Mouse (Mus musculus): ENCODE data around the gene Preb.

The Preb gene

DNA sequence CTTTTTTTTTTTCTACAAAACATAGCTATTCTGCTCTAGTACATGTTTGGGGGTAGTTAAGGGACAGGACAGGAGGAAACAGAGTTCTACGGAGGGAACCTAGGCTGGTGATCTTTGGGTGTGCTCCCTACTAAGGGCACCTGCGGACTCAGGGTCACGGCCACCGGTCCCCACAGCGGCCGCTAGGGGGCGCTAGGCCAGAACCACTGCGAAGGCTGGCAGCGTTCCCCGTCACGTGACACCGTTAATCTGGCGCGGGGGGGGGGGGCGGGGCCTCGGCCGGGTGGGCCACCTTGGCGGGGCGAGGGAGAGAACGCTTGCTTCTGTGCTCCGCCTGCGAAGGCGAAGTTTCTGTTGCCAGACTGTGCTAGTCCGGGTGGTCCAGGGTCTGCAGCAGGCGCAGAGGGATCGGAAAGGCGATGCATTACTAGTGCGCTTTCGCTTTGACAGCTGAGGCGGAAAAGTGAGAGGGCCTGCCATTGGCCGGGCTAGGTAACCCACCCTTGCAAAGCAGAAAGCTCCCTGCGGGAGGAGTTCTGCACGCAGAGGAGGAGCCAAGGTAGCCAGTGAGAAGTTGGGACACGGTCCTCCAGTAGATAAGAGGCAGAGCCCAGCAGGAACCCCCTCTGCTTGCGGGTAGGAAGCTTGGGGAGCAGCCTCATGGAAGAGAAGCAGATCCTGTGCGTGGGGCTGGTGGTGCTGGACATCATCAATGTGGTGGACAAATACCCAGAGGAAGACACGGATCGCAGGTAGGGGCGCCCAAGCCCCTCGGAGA lies 38.7 kb downstream of the Preb start, which contains the start of gene Khk:
Khk (plus strand) TSS at position 176 of the 778 bp plus-strand sequence.
- peak; percentile 88 for DNase-seq (ENCODE audit: inconsistent ontology term)

DNA sequence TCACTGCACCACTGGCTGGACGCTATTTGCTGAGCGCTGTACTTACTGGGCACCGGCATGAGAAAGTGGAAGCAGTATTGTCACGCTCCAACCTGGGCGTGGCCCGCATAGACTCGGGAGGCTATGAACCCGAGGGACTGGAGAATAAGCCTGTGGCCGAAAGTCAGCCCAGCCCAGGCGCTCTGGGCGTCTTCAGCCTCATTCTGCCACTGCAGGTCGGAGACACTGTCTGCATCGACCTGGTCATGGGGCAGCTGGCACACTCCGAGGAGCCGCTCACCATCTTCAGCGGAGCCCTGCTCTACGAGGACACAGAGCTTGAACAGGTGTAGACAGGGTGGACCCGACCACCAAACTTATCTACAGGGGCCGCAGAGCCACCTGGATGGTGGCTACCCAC lies 39.5 kb downstream of the Preb start:
- DNase-seq (ENCODE audit: inconsistent ontology term) = no peak

DNA sequence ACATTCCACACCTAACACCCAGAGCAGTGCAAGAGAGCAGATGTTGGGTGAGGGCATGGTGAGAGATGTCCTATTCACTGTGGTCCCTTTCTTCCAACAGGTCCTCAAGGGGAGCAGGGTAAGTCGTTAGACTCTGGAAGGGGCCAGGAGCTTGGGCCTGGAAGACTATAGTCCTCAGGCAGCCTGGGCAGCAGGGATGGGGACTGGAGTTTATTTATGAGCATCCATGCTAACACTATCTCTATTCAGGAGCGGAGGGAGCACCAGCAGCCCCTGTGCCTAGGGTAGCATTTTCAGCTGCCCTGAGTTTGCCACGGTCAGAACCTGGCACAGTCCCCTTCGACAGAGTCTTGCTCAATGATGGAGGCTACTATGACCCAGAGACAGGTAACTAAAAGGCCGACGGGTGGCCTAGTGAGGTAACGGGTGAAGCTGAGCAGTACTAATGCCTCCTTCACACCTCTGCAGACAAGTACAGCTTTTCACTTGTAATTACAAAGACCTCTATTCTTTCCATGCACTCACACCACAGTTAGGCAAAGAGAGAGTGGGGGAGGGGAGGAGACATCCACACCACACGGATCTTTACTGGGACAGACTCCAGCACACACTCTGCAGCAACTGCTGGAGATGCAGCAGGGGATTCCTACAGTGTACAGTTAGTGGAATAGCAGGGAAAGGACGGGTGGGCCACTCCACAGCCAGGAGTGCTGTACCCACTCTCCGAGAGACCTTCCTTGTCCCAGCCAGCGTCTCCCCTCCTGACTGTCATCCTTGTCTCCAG lies 40.1 kb downstream of the Preb start:
- DNase-seq (ENCODE audit: inconsistent ontology term) = no peak

DNA sequence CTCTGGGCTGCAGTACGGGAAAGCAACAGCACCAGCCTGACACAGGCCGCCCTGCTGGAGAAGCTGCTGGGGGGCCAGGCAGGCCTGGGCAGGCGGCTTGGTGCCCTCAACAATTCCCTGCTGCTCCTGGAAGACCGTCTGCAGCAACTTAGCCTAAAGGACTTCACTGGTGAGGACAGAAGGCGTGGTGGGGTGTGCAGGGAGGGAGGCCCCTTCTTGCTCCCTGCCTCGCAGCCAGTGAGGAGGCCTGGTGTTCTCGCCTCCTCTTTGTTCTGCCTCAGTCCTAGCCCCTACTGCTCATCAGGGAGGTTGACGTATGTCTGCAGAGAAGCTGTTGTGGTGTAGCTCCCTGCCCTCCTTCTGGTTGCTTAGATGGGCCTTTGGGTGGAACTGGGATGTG lies 41.5 kb downstream of the Preb start:
- DNase-seq (ENCODE audit: inconsistent ontology term) = no peak

DNA sequence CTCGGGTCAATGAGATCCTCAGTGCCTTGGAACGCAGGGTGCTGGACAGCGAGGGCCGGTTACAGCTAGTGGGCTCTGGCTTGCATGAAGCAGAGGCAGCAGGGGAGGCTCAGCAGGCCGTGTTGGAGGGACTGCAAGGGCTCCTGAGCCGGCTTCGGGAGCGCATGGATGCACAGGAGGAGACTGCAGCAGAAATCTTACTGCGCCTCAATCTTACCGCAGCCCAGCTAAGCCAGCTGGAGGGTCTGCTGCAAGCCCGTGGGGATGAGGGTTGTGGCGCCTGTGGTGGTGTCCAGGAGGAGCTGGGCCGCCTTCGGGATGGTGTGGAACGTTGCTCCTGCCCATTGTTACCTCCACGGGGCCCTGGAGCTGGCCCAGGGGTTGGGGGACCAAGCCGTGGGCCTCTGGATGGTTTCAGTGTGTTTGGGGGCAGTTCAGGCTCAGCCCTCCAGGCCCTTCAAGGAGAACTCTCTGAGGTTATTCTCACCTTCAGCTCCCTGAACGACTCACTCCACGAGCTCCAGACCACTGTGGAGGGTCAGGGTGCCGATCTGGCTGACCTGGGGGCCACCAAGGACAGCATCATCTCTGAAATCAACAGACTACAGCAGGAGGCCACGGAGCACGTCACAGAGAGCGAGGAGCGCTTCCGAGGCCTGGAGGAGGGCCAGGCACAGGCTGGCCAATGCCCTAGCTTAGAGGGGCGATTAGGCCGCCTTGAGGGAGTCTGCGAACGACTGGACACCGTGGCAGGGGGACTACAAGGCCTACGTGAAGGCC lies 42.1 kb downstream of the Preb start:
- no peak for DNase-seq (ENCODE audit: inconsistent ontology term)

DNA sequence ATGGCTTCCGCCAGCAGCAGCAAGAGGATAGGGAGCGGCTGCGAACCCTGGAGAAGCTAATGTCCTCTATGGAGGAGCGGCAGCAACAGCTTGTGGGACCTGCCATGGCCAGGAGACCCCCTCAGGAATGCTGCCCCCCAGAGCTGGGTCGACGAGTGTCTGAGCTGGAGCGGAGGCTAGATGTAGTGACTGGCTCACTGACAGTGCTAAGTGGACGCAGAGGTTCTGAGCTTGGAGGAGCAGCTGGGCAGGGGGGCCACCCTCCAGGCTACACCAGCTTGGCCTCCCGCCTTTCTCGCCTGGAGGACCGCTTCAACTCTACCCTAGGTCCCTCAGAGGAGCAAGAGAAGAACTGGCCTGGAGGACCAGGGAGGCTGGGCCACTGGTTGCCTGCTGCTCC lies 42.8 kb downstream of the Preb start:
- no peak for DNase-seq (ENCODE audit: inconsistent ontology term)

DNA sequence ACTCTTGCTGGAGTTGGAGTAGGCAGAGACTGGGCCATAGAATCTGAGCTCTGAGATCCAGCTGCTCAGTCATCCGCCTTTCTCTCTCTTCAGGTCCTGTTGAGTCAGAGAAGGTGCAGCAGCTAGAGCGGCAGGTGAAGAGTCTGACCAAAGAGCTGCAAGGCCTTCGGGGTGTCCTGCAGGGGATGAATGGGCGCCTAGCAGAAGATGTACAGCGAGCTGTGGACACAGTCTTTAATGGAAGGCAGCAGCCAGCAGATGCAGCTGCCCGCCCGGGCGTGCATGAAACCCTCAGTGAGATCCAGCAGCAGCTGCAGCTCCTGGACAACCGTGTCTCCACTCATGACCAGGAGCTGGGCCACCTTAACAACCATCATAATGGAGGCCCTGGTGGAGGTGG lies 43.3 kb downstream of the Preb start:
- DNase-seq (ENCODE audit: inconsistent ontology term) = no peak

DNA sequence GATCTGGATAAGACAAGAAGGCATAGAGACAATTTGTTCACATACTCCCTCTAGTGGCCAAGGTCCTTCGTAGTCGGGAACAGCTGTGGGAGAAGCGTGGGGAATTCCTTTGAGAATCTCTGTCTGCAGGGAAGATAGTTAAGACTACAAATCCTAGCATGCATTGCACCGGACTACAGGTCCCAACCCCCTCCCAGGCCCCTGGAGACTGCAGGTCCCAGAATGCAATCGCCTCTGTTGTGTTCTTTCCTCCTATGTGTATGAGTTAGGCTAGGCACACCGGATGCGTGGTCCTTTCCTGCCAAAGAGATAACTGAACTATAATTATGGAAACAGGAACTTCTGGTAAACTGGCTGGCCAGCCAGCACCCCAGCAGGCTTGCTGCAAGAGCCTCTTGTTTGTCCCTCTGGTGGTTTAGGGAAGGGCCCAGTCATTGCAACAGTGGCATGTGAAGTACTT lies 44.2 kb downstream of the Preb start:
- peak; percentile 95 for DNase-seq (ENCODE audit: inconsistent ontology term)

DNA sequence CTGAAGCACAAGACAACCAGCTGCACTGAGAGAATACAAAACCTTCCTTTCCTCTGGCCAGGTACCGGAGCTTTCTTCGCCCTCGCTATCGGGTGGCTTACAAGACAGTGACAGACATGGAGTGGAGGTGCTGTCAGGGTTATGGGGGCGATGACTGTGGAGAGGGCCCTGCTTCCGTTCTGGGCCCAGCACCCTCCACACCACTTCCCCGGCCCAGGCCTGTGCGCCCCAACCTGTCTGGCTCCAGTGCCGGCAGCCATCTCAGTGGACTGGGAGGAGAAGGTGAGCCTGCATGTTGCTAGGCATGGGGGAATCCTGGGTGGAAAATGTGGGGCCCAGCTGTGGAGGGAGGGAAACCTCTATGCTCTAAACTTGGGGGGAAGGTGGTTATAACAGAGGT lies 44.7 kb downstream of the Preb start:
- DNase-seq (ENCODE audit: inconsistent ontology term) = no peak

DNA sequence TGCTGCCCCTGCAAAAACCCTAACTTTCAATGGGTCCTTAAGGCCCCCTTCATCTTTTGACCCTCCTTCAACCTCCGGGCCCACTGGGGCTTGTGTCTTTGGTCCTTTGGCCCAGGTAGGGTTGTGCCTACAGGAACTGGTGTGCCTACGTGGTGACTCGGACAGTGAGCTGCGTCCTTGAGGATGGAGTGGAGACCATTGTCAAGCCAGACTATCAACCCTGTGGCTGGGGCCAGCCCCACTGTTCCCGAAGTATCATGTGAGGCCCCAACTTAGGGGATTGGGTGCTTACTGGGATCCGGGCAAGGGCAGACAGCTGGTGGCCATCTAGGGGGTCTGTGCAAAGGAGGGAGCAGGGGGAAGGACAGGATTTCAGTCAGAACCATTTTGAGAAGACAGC lies 45.3 kb downstream of the Preb start:
- DNase-seq (ENCODE audit: inconsistent ontology term) = no peak

DNA sequence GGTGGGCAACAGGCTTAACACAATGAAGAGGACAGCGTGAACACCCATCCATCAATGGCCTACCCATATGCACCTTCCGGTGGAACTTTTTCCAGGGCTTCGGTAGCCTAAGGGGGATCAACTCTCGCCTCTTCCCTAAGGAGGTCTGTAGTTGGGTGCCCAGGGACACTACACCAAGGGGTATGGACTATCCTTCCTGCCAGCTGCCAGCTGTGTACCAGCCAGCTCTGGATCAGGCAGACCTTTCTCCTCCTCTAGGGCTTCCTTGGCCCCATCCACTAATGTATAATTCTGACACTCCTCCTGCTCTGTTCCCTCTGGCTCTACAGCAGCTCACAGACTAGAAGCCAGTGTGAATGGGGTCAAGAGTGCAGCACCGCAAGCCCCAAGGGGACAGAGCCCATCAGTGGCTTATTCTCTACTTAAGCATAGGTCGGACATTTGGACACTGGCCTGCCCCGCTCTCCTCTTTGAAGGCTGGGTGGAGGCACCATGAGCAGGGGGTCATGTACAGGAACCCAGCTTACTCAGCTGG lies 46.0 kb downstream of the Preb start:
- no peak for DNase-seq (ENCODE audit: inconsistent ontology term)

DNA sequence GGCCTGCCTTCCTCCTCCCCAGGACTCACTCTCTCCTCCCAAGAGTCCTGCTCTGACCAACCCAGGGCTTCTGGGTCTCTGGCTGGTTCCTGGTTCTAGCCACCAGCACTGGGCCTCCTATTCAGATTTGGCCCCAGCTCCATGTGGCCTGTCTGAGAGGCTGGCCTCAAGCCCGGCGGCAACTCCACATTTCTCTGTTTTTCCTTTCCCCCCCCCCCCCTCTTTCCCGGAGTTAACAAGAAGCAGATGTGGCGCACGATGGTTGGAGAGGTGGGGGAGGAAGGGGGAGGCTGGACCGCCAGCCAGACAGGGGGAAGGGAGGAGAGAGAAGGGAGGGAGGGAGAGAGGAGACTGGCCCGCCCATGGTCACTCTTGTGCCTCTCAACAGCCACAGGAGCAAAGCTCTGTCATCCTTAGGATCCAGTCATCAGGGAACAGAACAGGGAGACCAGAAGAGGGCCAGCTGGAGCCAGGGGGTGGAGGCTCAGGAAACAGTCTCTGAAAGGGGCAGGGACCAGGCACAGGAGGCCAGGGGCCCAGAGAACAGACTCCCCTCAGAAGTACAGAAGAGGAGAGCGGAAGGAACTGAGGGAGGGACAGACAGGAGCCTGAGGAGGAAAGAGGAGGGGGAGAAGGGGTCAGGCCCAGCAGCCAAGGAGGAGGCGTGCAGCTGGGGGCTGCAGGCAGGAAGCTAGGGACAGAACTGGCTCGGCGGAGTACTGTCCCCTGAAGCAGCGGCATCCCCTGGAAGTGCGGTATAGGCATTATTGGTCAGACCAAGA lies 46.9 kb downstream of the Preb start, which contains the start of gene Emilin1:
Emilin1 (plus strand) TSS at position 343 of the 782 bp plus-strand sequence.
- peak; percentile 94 for DNase-seq (ENCODE audit: inconsistent ontology term)

DNA sequence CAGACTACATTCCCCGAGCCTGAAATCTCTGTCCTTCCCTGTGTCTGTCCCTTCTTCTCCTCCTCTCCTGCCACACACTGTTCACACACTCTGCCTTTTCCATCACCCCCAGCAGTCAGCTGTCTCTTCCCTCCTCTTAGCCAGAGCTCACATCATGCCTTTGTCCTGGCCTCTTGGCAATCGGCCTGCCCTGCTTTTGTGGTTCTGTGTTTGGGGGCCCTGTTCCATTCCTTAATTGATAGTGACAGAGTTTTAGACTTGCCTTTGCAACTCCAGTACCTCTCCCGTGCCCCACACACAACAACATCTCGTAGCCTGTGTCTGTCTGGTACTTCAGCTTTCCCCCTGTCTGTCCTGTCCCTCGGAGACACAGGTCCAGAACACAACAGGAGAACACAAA lies 48.0 kb downstream of the Preb start:
- peak; percentile 72 for DNase-seq (ENCODE audit: inconsistent ontology term)

DNA sequence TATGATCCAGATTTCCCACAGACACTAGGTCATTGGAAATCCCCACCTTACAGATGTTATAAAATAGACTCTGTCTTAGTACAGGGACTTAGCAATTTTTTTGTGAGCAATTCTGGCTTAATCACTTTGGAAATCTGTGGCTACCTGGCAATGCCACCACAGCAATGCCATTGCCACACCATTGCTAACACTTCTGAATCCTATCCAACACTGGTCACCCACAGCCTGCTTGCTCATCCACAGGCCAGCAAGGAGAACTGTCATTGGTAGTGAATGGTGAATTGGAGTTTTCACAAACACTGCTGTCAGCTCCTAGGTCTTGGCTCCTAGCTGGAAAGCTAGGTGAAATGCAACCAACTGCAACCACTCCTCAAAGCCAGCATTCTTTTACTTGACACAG lies 49.7 kb downstream of the Preb start:
- DNase-seq (ENCODE audit: inconsistent ontology term) = no peak

DNA sequence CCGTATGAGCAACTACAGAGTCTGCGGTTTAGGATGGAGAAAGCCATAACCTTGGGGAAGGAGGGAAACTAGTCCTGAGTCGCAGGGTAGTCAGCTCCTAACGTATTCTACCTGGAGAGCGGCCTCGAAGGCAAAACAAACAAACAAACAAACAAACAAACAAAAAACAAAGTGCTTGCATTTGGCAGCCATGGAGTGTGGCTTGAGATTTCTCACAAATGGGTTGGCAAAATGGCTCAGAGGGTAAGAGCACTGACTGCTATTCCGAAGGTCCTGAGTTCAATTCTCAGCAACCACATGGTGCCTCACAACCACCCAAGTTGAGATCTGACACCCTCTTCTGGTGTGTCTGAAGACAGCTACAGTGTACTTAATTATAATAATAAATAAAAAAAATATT lies 50.3 kb downstream of the Preb start:
- DNase-seq (ENCODE audit: inconsistent ontology term) = no peak

DNA sequence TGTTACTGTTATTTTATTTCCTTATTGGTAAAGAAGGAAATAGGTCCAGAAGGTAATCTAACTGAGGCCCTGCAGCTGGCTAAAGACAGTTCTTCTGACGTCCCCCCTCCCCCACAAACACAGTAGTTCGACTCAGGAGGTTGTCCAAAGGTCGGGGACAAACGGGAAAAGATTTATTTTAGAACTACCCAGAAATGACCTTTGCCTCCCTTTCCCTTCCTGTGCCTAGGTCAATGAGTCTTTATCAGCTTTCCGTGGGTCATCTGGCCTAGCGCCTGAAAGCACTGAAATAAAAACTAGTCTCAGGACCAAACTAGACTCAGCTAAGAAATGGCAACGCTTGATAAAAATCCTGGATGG lies 50.9 kb downstream of the Preb start:
- no peak for DNase-seq (ENCODE audit: inconsistent ontology term)

DNA sequence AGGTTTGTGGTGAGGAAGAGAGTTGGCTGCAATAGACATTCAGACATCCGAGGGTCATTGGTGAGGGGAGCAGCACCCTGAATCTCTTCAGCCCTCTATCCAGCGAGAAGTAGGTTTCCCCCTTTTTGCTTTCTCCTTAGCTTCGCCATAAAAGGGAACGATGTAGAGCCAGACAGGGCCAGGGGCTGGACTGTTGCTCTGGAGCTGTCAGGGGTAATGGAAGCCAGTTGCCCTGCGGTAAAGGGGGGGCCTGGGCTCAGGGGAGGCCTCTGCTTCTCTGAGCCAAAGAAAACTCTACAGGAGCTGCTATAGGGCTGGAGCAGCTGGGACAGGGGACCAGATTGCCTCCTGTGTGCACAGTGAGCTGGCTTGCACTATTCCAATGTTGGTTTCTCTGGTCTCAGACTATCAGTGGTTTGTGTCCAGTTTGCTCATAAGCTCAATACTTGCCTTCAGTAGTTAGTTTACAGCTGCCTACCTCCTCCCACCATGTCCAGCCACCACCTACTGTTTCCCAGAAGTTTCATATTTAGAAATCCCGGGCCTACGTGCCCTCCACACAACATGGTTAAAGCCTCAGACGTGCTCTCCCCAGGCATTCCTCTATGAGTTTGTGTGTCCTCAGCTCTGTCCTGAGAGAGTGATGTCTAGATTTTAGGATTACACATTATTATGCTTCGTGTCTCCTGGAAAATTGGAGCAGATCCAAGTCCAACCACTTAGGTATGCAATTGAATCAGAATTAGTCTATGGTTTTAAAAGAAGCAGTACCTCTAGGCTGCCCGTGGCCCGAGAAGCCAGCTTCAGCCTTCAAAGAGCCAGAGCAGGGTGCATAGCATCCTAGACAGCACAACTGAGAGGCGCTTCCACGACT lies 51.5 kb downstream of the Preb start:
- no peak for DNase-seq (ENCODE audit: inconsistent ontology term)

DNA sequence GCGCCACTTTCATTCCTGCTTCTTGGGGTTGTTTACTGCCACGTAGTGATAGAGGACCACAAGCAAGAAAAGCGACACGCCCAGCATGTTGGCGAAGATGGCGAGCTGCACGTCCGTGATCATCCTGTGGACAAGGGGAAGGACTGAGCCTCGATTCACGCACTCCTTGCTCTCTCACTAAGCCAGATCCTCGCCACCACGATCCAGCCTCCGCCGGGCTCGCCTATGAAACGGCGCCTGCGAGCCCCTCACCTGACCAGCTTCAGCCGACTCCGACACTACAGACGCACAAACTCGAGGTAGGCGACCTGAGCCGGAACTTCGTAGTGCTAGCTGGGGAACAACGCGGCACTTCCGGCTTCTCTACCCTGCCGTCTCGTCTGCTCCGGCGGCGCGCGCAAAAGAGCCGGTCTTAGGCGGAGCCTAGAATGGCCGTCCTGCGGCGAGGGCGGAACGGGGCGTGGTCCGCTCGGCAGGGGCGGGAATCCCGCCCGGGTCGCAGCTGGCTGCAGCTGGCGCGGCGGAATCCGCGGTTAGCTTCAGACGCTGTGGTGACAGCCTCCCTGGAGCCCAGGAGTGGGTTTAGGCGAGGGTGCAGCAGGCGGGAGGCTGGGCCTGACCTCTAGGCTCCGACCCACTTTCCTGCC lies 52.6 kb downstream of the Preb start, which contains the start of gene Ost4:
Ost4 (minus strand) TSS at position 376 of the 647 bp plus-strand sequence.
- peak; percentile 95 for DNase-seq (ENCODE audit: inconsistent ontology term)

DNA sequence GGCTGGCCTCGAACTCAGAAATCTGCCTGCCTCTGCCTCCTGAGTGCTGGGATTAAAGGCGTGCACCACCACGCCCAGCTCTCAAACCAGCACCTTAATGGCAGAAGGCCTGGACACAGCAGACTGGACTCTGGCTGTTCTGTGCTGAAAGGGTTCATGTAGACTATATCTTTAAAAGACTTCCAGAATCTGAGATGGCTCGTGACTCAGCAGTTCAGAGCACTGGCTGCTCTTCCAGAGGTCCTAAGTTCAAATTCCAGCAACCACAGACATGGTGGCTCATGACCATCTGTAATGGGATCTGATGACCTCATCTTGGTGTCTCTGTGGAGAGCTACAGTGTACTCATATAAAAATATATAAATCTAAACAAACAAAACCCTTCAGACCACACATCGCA lies 58.3 kb downstream of the Preb start:
- DNase-seq (ENCODE audit: inconsistent ontology term) = peak; percentile 71
